Mouse (Mus musculus) midbrain, embryonic 11.5 days (tissue): Measurements from ENCODE around the gene Olfr317. TPM values are rescaled to one million over a fixed set of nuclear protein-coding genes. Genes with fewer than 3 reads are reported as not detected.
"Not testable (repeated sequence)": the region's sequence is repeated elsewhere in the genome, so short reads cannot be mapped to it uniquely, and the experiment has no call there.

Experiments
- ATAC-seq: fragments of 200-750 bp; cut with Nextera tagmentation; 2 replicates; pipeline ENCODE4 v1.8.0; 2017; ENCODE audit warnings: moderate TSS enrichment, moderate library complexity; ENCODE audit not compliant: low FRiP score
- DNase-seq: peaks from one replicate; pipeline ENCODE4 v3.0.0; 2015; ENCODE audit warnings: low spot score; ENCODE audit errors: missing footprints
- H3K27ac ChIP-seq: fragments of 300-500 bp; sonication (generic); 2 replicates; pipeline ENCODE4 v1.5.1; 2014; ENCODE audit warnings: low read depth, low read length
- H3K27me3 ChIP-seq: fragments of 300-500 bp; sonication (generic); 2 replicates; pipeline ENCODE4 v1.6.1; 2014; ENCODE audit warnings: mild to moderate bottlenecking, low read length, moderate library complexity, mixed read lengths; ENCODE audit not compliant: control insufficient read depth, insufficient read depth
- H3K36me3 ChIP-seq: fragments of 300-500 bp; sonication (generic); 2 replicates; pipeline ENCODE4 v1.6.1; 2014; ENCODE audit warnings: mild to moderate bottlenecking, low read length, moderate library complexity, mixed read lengths; ENCODE audit not compliant: control insufficient read depth, insufficient read depth
- H3K4me1 ChIP-seq: fragments of 300-500 bp; sonication (generic); 2 replicates; pipeline ENCODE4 v1.6.1; 2014; ENCODE audit warnings: low read length; ENCODE audit not compliant: control insufficient read depth, insufficient read depth
- H3K4me2 ChIP-seq: fragments of 300-500 bp; sonication (generic); 2 replicates; pipeline ENCODE4 v1.6.1; 2014; ENCODE audit warnings: mild to moderate bottlenecking, moderate library complexity
- H3K4me3 ChIP-seq: fragments of 300-500 bp; sonication (generic); 2 replicates; pipeline ENCODE4 v1.5.1; 2014; ENCODE audit warnings: low read depth, low read length
- H3K9ac ChIP-seq: fragments of 300-500 bp; sonication (generic); 2 replicates; pipeline ENCODE4 v1.6.1; 2014; ENCODE audit warnings: low read length
- H3K9me3 ChIP-seq: fragments of 300-500 bp; sonication (generic); 2 replicates; pipeline ENCODE4 v1.6.1; 2016; ENCODE audit warnings: low read length; ENCODE audit not compliant: control insufficient read depth
- WGBS: fragments of 180-500 bp; shearing (Covaris S2); extraction: QIAGEN DNeasy Blood & Tissue Kit; methylation state at CpG from one replicate; pipeline ENCODE4 v1.1.7; 2014; 5-methylcytosine and 5-hydroxymethylcytosine counted together
- polyA plus RNA-seq: library from polyadenylated mRNA; unstranded; fragments of >200 nt; fragmentation: Nextera tagmentation; extraction: Ambion mirVana; gene quantifications from 2 replicates; pipeline ENCODE4 v1.2.1, GENCODE M21; 2014

Olfr317 gene
- 0.04 and 0.15 TPM in 2 replicates for polyA plus RNA-seq

DNA sequence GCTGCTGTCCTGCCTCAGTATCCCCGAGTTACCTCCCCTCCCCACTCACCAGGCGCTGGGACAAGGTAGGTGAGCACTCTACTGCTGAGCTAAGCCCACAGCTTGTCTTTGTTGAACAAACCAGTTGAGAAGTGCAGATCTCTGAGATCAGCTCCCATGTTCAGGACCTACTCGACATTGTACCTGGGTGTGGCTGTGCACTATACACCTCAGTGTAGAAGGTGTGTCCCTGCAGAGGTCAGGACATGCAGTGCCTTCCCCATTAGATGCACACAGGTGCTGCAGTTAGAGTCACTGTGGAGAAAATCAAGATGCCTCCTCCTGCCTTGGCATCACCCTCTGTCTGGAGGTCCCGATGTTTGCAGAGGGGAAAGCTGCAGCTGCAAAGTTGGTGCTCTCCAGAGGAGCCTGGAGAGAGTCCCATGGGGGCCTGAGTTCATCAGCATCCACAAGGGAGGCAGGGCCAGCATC, at the start of gene Olfr317:
TSS of gene Olfr317 (minus strand) at position 421 of the 471 bp plus-strand sequence.
- Histone ChIP-seq H3K4me2 (no peak within 1 kb of the TSS), H3K27me3 (no peaks in the 10 kb centered on the region), H3K27ac (no peak within 1 kb of the TSS), H3K4me3 (no peak within 1 kb of the TSS), H3K9ac (no peak within 1 kb of the TSS), H3K4me1 (no peaks in the 10 kb centered on the region), H3K9me3 (no peaks in the 10 kb centered on the region), H3K36me3 (no peaks in the 10 kb centered on the region)
- ATAC-seq: no peak
- 71% methylated on average over 4 of the region's 4 CpGs for WGBS
- DNase-seq: no peak

DNA sequence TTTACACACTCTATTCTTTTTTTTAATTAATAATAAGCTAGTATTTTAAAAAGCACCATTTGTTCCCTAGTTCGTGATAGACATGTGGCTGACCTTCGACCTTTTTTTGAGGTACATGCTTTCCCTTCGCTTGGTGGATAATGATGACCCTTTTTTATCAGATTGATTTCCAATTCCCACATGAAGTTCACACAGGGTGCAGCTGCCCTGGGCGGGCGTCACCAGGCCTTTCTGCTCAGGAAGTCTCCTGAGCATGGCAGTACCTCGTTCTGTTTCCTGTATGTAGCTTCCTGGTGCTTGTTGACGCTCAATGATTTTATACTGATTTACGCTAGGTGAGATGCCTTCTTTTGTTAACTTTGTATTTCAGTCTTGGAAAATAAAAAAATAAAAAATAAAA, 49.3 kb upstream of the Olfr317 start:
- H3K9me3 ChIP-seq: no peaks in the 10 kb centered on the region
- WGBS: 84% methylated on average over 8 of the region's 8 CpGs
- H3K36me3 ChIP-seq: no peaks in the 10 kb centered on the region
- H3K27ac ChIP-seq: no peak overlapping the region
- H3K4me2 ChIP-seq: no peak overlapping the region
- no peak overlapping the region for H3K4me3 ChIP-seq
- H3K9ac ChIP-seq: no peak overlapping the region
- no peaks in the 10 kb centered on the region for H3K27me3 ChIP-seq
- ATAC-seq: no peak
- H3K4me1 ChIP-seq: no peaks in the 10 kb centered on the region
- no peak for DNase-seq

DNA sequence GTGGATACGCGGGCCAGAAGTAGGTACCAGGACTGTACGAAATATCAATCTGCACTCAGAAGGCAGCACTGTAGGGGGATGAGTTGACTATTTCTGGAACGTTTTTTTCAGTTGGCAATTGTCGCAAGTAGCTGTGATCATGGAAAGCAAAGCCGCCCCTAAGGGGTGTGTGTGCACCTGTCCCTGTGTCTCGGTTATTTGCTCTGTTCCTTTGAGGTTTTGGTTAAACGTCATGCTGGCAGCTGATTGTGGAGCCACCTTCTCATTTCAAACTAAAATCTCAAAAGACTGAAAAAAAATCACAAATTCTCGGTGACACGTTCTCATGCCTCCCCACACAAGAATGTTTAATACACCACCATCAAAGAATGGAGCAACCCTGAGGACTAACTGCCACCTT, 48.6 kb upstream of the Olfr317 start:
- Histone ChIP-seq H3K27me3 (no peaks in the 10 kb centered on the region), H3K4me3 (no peak overlapping the region), H3K36me3 (no peaks in the 10 kb centered on the region), H3K4me1 (no peaks in the 10 kb centered on the region), H3K27ac (no peak overlapping the region), H3K9me3 (no peaks in the 10 kb centered on the region), H3K9ac (no peak overlapping the region), H3K4me2 (no peak overlapping the region)
- no peak for DNase-seq
- 89% methylated on average over 10 of the region's 10 CpGs for WGBS
- ATAC-seq: no peak

DNA sequence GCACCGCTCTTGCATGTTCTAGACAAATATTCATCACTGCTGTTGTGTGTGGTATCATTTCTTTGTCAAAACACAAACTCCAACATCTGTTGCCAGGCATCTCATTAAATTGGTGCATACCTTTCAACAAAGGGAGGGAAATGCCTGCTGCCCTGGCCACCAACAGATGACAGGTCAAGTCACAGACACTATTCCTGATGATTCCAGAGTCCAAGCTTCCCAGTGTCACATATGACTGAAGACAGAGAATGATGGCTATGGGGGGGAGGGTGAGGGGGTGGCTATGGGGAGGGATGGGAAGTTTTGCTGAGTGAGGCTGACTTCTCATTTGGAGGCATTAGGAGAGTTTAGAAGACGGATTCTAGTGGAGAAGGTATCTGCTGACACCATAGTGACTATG, 45.2 kb upstream of the Olfr317 start:
- no peaks in the 10 kb centered on the region for H3K4me1 ChIP-seq
- H3K36me3 ChIP-seq: no peaks in the 10 kb centered on the region
- H3K27ac ChIP-seq: no peak overlapping the region
- no peak overlapping the region for H3K4me2 ChIP-seq
- no peak overlapping the region for H3K4me3 ChIP-seq
- H3K9ac ChIP-seq: no peak overlapping the region
- no peaks in the 10 kb centered on the region for H3K9me3 ChIP-seq
- ATAC-seq (no peak), DNase-seq (no peak)
- 85% methylated on average over 2 of the region's 2 CpGs for WGBS
- no peaks in the 10 kb centered on the region for H3K27me3 ChIP-seq

DNA sequence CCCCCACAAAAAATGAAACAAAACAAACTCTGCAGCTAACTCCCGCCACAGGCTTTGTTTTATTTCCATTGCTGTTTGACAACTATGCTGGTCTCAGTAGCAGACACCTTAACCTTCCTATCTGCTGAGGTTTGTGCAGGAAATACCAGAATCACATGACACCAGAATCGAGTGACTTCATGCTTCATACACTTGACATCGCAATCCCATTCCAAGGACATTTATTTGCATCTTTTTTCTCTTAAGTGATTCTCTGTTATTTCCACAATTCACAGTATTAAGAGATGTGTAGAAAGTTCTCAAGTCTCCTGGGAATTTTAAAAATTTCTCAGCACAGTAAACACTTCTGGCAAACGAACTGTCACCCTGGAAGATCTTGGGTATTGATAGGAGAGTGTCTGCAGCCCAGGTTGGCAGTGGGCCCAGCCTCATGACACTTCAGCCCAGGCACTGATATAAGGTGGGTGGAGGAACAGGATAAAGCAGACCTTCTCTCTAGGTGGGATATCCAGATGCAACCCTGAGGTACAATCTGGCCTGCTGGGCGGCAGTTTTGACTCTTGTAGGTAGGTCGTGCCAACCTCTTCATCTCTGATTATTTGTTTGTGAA, 43.6 kb upstream of the Olfr317 start, which contains the start of gene Olfr314:
TSS of gene Olfr314 (plus strand) at position 473 of the 610 bp plus-strand sequence.
- H3K27ac ChIP-seq: no peak within 1 kb of the TSS
- ATAC-seq (no peak), DNase-seq (no peak)
- H3K4me1 ChIP-seq: no peaks in the 10 kb centered on the region
- H3K9me3 ChIP-seq: no peaks in the 10 kb centered on the region
- no peak within 1 kb of the TSS for H3K9ac ChIP-seq
- H3K36me3 ChIP-seq: no peaks in the 10 kb centered on the region
- 80% methylated on average over 6 of the region's 6 CpGs for WGBS
- H3K4me3 ChIP-seq: no peak within 1 kb of the TSS
- H3K27me3 ChIP-seq: no peaks in the 10 kb centered on the region
- H3K4me2 ChIP-seq: no peak within 1 kb of the TSS

DNA sequence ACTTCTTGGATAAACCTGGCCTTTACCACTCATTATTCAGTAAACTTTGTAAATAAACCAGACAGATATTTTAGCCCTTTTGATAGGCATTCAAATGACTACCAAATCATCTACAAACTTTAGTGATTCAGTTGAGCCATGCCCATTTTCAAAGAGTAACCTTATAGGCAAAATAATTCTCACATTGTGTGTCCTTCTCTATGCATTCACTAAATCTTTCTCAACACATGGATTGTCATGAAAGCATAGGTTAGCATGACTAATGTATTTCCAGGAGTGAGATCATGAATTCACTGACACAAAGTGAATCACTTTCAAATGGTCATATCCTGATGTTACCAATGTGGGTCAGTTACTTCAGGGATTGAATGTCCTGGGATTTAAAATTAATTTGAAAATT, 33.9 kb upstream of the Olfr317 start, which contains the start of gene Olfr315:
TSS of gene Olfr315 (plus strand) at position 301 of the 400 bp plus-strand sequence.
- no peaks in the 10 kb centered on the region for H3K4me1 ChIP-seq
- H3K27me3 ChIP-seq: no peaks in the 10 kb centered on the region

DNA sequence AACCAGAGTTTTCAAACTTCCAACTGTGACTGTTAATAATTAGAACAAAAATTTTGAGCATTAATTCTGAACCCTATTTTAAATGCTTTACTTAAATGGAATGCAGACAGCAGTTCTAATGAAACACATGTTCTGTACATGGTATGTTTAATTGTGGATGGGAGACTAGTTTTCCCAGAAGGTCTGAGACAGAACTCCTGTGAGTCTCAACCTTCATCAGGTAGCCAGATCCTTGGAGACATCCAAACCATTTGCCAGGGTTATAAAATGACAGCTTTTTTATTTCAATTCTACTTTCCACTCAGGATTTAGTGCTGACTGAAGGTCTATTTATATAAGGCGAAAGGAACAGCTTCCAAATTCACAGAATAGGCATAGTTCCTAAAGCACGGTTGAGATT, 13.4 kb upstream of the Olfr317 start, which contains the start of gene Olfr316:
TSS of gene Olfr316 (plus strand) at position 301 of the 400 bp plus-strand sequence.
- Histone ChIP-seq H3K27ac (no peak within 1 kb of the TSS), H3K9me3 (no peaks in the 10 kb centered on the region), H3K9ac (no peak within 1 kb of the TSS), H3K4me1 (no peaks in the 10 kb centered on the region), H3K27me3 (no peaks in the 10 kb centered on the region), H3K4me3 (no peak within 1 kb of the TSS), H3K4me2 (no peak within 1 kb of the TSS), H3K36me3 (no peaks in the 10 kb centered on the region)
- ATAC-seq (no peak), DNase-seq (no peak)
- 89% methylated on average over 2 of the region's 2 CpGs for WGBS

More for the DNA sequence above, 33.9 kb upstream of the Olfr317 start, which contains the start of gene Olfr315:
- Histone ChIP-seq H3K9ac (no peak within 1 kb of the TSS), H3K9me3 (no peaks in the 10 kb centered on the region), H3K36me3 (no peaks in the 10 kb centered on the region), H3K4me3 (no peak within 1 kb of the TSS), H3K27ac (no peak within 1 kb of the TSS), H3K4me2 (no peak within 1 kb of the TSS)
- DNase-seq: no peak
- no peak for ATAC-seq

DNA sequence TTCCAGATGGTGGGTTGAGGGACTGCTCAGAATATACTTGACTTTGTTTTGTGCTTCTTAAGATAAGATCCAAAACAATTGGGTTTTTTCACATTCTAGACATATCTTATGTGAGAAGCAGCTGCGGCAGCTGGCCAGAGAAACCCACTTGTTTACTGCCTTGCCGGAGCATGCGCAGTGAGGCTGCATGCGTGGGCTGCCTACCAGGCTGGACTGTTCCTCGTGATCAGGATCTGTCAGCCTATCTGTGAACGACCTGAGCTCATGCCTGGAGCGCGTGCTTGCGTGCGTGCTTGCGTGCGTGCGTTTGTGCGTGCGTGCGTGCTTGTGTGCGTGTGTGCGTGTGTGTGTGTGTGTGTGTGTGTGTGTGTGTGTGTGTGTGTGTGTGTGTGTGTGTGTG, 12.1 kb upstream of the Olfr317 start:
- not testable (repeated sequence) for H3K4me2 ChIP-seq, H3K27me3 ChIP-seq, H3K4me3 ChIP-seq, DNase-seq, H3K9me3 ChIP-seq, H3K9ac ChIP-seq, H3K4me1 ChIP-seq, H3K36me3 ChIP-seq, H3K27ac ChIP-seq, ATAC-seq
- WGBS: 96% methylated on average over 16 of the region's 18 CpGs

DNA sequence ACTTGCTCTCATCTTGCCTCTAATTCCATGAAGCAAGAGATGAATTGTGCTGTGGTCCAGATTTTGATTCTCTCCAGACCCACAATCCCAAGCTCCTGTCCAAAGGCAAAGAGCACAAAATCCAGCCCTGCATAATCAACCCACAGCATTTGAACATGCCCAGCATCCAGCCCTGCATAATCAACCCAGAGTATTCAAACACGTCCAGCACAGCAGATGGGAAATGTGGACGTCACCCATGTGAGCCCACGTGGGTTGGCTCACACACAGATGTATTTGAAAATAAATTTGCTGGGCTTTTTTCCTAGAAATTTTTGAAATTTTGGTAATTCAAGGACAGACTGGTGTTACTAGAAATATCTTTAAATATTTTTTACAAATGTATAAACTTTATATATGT, 5.6 kb downstream of the Olfr317 start:
- ATAC-seq: no peak

More for the DNA sequence above, 5.6 kb downstream of the Olfr317 start:
- Histone ChIP-seq H3K4me2 (no peak overlapping the region), H3K27ac (no peak overlapping the region), H3K36me3 (no peaks in the 10 kb centered on the region), H3K27me3 (no peaks in the 10 kb centered on the region), H3K9ac (no peak overlapping the region), H3K4me1 (no peaks in the 10 kb centered on the region), H3K4me3 (no peak overlapping the region), H3K9me3 (no peaks in the 10 kb centered on the region)
- WGBS: 78% methylated on average over 3 of the region's 3 CpGs
- DNase-seq: no peak
